Mouse (Mus musculus): ENCODE results near the gene Gm10961. TPM values are rescaled to one million over a fixed set of nuclear protein-coding genes. Genes with fewer than 3 reads are reported as not detected.

Gene Gm10961
- polyA plus RNA-seq (2014; fragmentation: Nextera tagmentation; extraction: Ambion mirVana): not detected in 2 replicates

DNA sequence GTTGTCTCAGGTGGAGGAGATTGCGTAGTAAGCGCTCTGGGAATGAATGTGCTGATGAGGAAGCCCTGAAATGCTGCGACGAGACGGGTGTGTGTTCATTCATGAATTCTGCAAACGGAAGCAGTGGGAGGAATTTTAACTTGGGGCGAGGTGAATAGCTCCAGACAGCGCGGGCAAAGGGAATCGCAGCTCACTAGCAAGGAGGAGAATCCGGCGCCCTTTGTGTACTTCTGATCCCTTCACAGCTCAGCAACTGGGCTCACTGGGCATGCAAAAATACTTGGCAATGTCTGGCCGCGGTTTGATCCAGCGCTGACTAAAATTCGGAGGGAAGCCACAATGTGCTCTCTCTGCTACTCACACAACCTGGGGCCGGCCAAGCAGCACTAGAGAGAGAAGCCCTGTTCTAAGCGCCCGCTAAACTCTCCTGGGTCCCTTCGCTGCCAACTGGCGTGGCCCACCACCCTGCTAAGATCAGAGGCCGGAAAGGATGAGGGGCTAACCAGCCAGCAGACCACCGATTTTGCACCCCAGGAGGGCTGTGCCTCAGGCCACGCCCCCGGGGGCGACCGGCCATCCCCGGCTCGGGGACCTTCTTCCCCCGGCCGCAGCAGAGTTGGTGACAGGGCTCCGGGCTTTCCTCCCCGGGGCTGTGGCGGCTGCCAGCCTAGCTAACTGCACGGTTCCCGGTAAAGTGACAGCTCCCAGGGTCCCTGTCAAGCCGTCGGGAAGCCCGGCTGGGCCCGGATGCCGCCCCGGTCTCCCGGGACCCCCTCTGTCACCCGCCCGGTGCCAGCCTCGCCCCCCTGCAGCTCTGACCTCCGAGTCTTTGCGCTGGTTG is at the start of gene Gm10961:
Gene Gm10961 (plus strand): TSS at position 641 of the 841 bp plus-strand sequence.
- peak; percentile 85 for ATAC-seq (replicated peaks; ENCODE audit: low FRiP score)
- peak; percentile 78 for DNase-seq (ENCODE audit: low spot score)
- Histone ChIP-seq H3K4me3 (ENCODE audit: low read depth, low read length) (peak within 1 kb of the TSS; percentile 96), H3K27ac (ENCODE audit: low read depth, low read length) (peak within 1 kb of the TSS; percentile 91), H3K9ac (ENCODE audit: low read length) (peak within 1 kb of the TSS; percentile 99), H3K27me3 (ENCODE audit: control insufficient read depth, insufficient read depth, low read length) (no peaks in the 10 kb centered on the region), H3K4me2 (ENCODE audit: low read depth, low read length, severe bottlenecking) (peak within 1 kb of the TSS; percentile 71), H3K9me3 (ENCODE audit: control insufficient read depth, low read length) (no peaks in the 10 kb centered on the region), H3K36me3 (ENCODE audit: control insufficient read depth, insufficient read depth, low read length) (no peaks in the 10 kb centered on the region; the same call in 1 of the 2 replicates), H3K4me1 (replicated peaks; ENCODE audit: control insufficient read depth, insufficient read depth, low read length) (no peaks in the 10 kb centered on the region)
- 1% methylated on average over 48 of the region's 48 CpGs for WGBS

DNA sequence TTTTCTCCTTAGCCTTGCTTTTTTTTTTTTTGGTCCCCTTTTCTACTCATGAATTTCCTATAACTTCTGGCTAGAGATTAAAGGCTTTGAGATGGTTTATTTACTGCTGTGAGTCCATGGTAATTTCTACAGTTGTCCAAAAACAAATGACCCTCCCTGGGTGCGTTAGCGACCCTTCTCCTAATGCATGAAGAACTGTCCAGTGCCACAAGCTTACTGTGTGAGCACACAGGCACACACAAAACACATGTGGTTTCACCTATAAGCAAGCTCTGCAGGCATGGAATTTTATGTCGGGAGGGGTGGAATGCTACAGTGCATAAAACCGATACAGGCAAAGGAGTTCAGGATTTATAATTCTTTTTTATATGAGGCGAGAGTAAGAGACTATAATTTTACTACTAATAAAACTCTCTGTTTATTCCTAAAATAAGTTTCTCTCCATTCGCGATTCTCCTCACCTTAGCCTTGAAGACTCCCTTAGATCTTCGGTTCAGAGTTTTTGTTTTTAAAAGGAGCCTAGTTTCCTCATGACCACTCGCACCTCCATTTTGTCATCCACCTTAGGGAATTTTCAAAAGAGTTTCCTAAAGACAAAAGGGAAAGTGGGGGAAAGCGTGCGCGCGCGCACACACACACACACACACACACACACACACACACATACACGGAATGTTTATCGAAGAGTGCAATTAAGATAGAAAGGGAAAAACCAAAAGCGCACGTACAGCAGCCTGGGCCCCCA is 48.8 kb upstream of the Gm10961 start:
- peaks cover 67% of the 10 kb centered on the region for H3K27me3 ChIP-seq (ENCODE audit: control insufficient read depth, insufficient read depth, low read length)
- peak overlapping the region; percentile 7; the same call in 1 of the 2 replicates for H3K9ac ChIP-seq (ENCODE audit: low read length)
- no peaks in the 10 kb centered on the region for H3K9me3 ChIP-seq (ENCODE audit: control insufficient read depth, low read length)
- peak overlapping the region; percentile 43; the same call in 1 of the 2 replicates for H3K4me2 ChIP-seq (ENCODE audit: low read depth, low read length, severe bottlenecking)
- 0 out of 2 replicates have a peak, but pooled peaks cover 5% of the 10 kb centered on the region for H3K4me1 ChIP-seq (replicated peaks; ENCODE audit: control insufficient read depth, insufficient read depth, low read length)
- ATAC-seq (replicated peaks; ENCODE audit: low FRiP score) (no peak), DNase-seq (ENCODE audit: low spot score) (peak; percentile 50)
- 2% methylated on average over 18 of the region's 18 CpGs for WGBS
- no peaks in the 10 kb centered on the region for H3K36me3 ChIP-seq (ENCODE audit: control insufficient read depth, insufficient read depth, low read length)
- H3K27ac ChIP-seq (ENCODE audit: low read depth, low read length): no peak overlapping the region
- H3K4me3 ChIP-seq (ENCODE audit: low read depth, low read length): peak overlapping the region; percentile 23; the same call in 1 of the 2 replicates

DNA sequence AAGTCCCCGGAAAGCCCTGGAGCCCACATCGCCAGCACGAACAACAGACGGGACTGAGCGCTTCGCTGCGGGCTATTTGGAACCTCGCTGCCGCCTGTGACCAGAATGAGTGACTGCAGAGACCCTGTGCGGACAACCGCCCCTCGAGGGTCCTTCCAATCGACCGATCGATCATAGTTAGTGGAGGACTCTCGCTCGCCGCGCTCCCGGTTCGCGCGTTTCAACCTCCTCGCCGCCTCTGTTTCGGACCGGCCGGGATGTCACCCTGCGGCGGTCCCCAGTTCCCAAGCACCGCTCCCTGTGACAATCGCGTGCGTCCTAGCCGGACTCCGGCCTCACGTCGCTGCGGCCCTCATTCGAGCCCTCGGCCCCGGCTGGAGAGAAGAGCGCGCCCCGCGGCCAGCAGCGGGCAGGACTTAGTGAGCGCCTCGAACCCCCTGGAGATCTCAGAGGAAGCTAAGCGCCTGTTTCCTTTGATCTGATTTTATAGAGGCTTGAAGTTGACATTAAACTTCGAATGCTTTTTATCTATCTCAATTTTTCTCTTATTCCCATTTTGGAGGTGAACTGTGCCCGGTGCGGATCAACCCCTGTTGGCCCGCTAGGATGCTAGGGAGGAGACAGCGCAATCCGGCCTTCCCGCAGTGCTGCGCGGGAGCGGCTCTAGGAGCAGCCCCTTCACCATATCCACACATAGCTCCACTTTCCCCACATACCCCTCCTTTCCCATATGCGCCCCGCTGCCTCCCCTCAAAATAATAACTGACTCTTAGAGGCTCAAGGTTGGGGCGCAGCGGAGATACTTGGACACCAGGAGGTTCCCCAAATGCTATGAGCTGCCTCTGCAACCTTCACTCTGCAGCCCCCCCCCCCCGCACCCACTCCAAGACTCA is 48.0 kb upstream of the Gm10961 start:
- Histone ChIP-seq H3K4me1 (replicated peaks; ENCODE audit: control insufficient read depth, insufficient read depth, low read length) (0 out of 2 replicates have a peak, but pooled peaks cover 5% of the 10 kb centered on the region), H3K27me3 (ENCODE audit: control insufficient read depth, insufficient read depth, low read length) (peaks cover 67% of the 10 kb centered on the region), H3K4me3 (ENCODE audit: low read depth, low read length) (peak overlapping the region; percentile 23), H3K36me3 (ENCODE audit: control insufficient read depth, insufficient read depth, low read length) (no peaks in the 10 kb centered on the region), H3K9ac (ENCODE audit: low read length) (peak overlapping the region; percentile 44), H3K9me3 (ENCODE audit: control insufficient read depth, low read length) (no peaks in the 10 kb centered on the region), H3K4me2 (ENCODE audit: low read depth, low read length, severe bottlenecking) (peak overlapping the region; percentile 43), H3K27ac (ENCODE audit: low read depth, low read length) (no peak overlapping the region)
- ATAC-seq (replicated peaks; ENCODE audit: low FRiP score) (0 out of 2 replicates have a peak, but pooled peaks have one; percentile 46), DNase-seq (ENCODE audit: low spot score) (peak; percentile 62)
- WGBS: under 1% methylated on average over 65 of the region's 65 CpGs

DNA sequence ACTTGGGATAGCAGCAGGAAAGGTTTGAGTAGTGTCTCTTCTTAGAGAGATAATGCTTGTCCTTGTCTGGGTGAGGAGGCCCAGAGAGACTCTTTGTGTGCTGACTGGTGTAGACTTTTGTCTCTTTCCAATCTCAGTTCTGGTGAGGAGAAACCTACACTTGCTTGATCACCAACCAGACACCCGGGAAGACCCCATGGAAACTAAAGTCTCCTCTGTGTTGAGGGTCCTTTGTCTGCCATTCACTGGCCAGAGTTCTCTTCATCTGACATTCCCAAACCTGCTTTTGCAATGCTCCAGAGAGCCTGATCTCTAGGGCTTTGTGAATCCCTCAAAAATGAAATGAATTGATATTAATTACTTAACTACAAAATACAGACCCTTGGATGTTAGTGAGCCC is 47.2 kb upstream of the Gm10961 start:
- Histone ChIP-seq H3K9me3 (ENCODE audit: control insufficient read depth, low read length) (no peaks in the 10 kb centered on the region), H3K4me3 (ENCODE audit: low read depth, low read length) (no peak overlapping the region), H3K27me3 (ENCODE audit: control insufficient read depth, insufficient read depth, low read length) (peaks cover 67% of the 10 kb centered on the region), H3K4me2 (ENCODE audit: low read depth, low read length, severe bottlenecking) (no peak overlapping the region), H3K4me1 (replicated peaks; ENCODE audit: control insufficient read depth, insufficient read depth, low read length) (0 out of 2 replicates have a peak, but pooled peaks cover 5% of the 10 kb centered on the region), H3K27ac (ENCODE audit: low read depth, low read length) (no peak overlapping the region), H3K36me3 (ENCODE audit: control insufficient read depth, insufficient read depth, low read length) (no peaks in the 10 kb centered on the region), H3K9ac (ENCODE audit: low read length) (no peak overlapping the region)
- WGBS: 8% methylated on average over 1 of the region's 1 CpGs
- DNase-seq (ENCODE audit: low spot score) (peak; percentile 36), ATAC-seq (replicated peaks; ENCODE audit: low FRiP score) (no peak)

DNA sequence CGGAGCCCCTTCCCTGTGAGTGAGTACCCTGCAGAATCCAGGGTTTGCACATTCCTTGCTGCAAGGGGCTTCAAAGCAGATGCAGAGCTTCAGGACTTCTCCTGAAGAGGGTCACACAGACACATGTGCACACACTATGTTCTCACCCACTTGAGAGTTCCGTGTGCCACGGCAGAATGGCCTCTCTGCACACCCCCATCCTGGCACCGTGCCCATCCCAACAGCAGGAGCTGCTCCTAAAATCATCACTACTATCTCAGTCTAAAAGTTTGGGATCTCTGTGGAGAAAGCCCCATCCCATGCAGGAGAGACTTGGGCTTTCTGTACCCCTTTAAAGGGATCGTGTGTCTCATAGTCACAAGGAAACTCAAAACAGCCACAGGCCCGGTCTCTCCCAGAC is 44.6 kb upstream of the Gm10961 start:
- WGBS: 79% methylated on average over 6 of the region's 6 CpGs

DNA sequence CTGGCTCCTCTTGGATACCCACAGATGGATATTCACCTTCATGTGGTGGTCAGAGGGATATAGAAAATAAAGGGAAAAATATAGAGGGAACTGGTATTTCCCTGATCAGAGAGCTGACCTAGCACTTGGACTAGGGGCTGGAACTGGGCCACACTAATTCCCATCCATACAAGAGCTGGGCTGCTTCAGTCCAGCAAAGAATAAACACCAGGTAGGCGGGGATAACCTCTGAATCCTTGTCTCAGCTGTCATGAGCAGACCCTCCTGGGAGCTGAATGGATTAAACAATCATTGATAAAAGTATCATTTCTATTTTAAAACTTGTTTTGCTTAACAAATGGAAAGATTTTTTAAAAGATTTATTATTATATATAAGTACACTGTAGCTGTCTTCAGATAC is 39.5 kb upstream of the Gm10961 start:
- Histone ChIP-seq H3K4me1 (replicated peaks; ENCODE audit: control insufficient read depth, insufficient read depth, low read length) (peaks cover 10% of the 10 kb centered on the region; the same call in 1 of the 2 replicates), H3K4me3 (ENCODE audit: low read depth, low read length) (no peak overlapping the region), H3K4me2 (ENCODE audit: low read depth, low read length, severe bottlenecking) (no peak overlapping the region), H3K27ac (ENCODE audit: low read depth, low read length) (no peak overlapping the region), H3K27me3 (ENCODE audit: control insufficient read depth, insufficient read depth, low read length) (peaks cover 40% of the 10 kb centered on the region), H3K9me3 (ENCODE audit: control insufficient read depth, low read length) (no peaks in the 10 kb centered on the region), H3K36me3 (ENCODE audit: control insufficient read depth, insufficient read depth, low read length) (no peaks in the 10 kb centered on the region), H3K9ac (ENCODE audit: low read length) (no peak overlapping the region)
- DNase-seq (ENCODE audit: low spot score) (no peak), ATAC-seq (replicated peaks; ENCODE audit: low FRiP score) (no peak)
- 67% methylated on average over 1 of the region's 1 CpGs for WGBS

More for the DNA sequence above, 44.6 kb upstream of the Gm10961 start:
- H3K4me1 ChIP-seq (replicated peaks; ENCODE audit: control insufficient read depth, insufficient read depth, low read length): 0 out of 2 replicates have a peak, but pooled peaks cover 4% of the 10 kb centered on the region
- no peak overlapping the region for H3K27ac ChIP-seq (ENCODE audit: low read depth, low read length)
- no peak overlapping the region for H3K4me2 ChIP-seq (ENCODE audit: low read depth, low read length, severe bottlenecking)
- H3K27me3 ChIP-seq (ENCODE audit: control insufficient read depth, insufficient read depth, low read length): peaks cover 48% of the 10 kb centered on the region
- DNase-seq (ENCODE audit: low spot score): peak; percentile 48
- no peak overlapping the region for H3K9ac ChIP-seq (ENCODE audit: low read length)
- ATAC-seq (replicated peaks; ENCODE audit: low FRiP score): no peak
- H3K9me3 ChIP-seq (ENCODE audit: control insufficient read depth, low read length): no peaks in the 10 kb centered on the region
- no peaks in the 10 kb centered on the region for H3K36me3 ChIP-seq (ENCODE audit: control insufficient read depth, insufficient read depth, low read length)
- H3K4me3 ChIP-seq (ENCODE audit: low read depth, low read length): no peak overlapping the region

DNA sequence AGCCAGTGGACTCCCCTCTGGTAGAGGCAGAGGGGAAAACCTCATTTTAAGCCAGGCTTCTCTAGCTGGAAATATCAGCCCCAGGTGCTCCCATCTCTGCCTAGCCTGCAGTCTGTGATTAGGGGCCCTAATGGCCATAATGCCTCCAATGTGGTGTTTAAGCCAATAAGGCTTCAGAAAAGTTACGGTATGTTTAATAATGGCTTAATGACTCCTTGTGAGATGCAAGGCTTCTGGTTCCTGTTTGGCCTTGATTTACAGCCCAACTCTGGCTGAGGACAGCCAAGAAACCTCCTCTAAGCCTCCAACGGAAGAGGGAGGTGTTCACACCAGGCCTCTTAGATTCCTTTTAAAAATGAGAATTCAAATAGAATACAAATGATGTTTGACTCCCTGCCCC is 37.5 kb upstream of the Gm10961 start:
- Histone ChIP-seq H3K4me2 (ENCODE audit: low read depth, low read length, severe bottlenecking) (no peak overlapping the region), H3K27me3 (ENCODE audit: control insufficient read depth, insufficient read depth, low read length) (peaks cover 58% of the 10 kb centered on the region), H3K4me1 (replicated peaks; ENCODE audit: control insufficient read depth, insufficient read depth, low read length) (peaks cover 10% of the 10 kb centered on the region; the same call in 1 of the 2 replicates), H3K9ac (ENCODE audit: low read length) (no peak overlapping the region), H3K36me3 (ENCODE audit: control insufficient read depth, insufficient read depth, low read length) (no peaks in the 10 kb centered on the region), H3K27ac (ENCODE audit: low read depth, low read length) (no peak overlapping the region), H3K9me3 (ENCODE audit: control insufficient read depth, low read length) (no peaks in the 10 kb centered on the region), H3K4me3 (ENCODE audit: low read depth, low read length) (no peak overlapping the region)
- DNase-seq (ENCODE audit: low spot score) (no peak), ATAC-seq (replicated peaks; ENCODE audit: low FRiP score) (no peak)
- 58% methylated on average over 2 of the region's 2 CpGs for WGBS
